Mouse (Mus musculus): ENCODE results near the gene Nsmce4a.

DNA sequence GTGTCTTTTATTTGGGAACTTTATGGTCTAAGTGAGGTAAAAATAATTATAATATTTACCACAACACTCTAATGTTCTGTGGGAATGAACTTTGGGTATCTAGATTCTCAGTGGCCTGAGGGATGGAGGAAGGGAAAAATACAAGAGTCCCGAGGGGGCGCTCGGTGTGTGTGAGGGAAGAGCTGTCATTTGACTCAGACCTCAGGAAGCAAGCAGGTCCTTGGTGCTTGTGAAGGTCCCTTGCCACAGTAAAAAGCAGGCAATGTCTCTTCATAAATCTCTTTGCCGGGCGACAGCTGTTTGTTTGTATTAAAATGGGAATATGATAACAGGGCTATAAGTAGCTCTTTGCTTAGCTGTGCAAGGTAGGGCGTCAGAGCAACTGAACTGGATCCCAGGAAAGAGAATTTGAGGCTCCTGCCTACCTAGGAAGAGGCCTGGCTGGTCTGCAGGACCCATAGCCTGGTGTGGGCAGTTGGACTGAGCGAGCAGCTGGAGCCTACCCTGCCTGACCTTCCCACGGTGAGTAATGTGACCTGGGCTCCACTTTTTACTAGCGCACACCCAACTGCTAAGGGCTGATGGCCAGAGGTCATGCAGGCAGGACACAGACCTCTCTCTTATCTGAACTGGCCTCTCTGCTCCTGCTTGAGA lies 4.0 kb downstream of the Nsmce4a start:
- TF ChIP-seq POLR2A (IDR thresholded peaks at IDR 0.05; ENCODE audit: insufficient read depth, low read length) (no peak), CTCF (IDR thresholded peaks at IDR 0.05; ENCODE audit: low read depth, low read length) (no peak)

Measured in ES-Bruce4 (cell line).